Mouse (Mus musculus) spleen, postnatal 0 days (tissue): ENCODE data around the gene Ces3a. TPM values are rescaled to one million over a fixed set of nuclear protein-coding genes. Genes with fewer than 3 reads are reported as not detected.

Source experiments
- polyA plus RNA-seq: library from polyadenylated mRNA; unstranded; fragments of >200 nt; fragmentation: Nextera tagmentation; extraction: Ambion mirVana; gene quantifications from 2 replicates; pipeline ENCODE4 v1.2.1, GENCODE M21; 2015

Gene Ces3a
- polyA plus RNA-seq: 0.17 TPM in 1 of 2 replicates, not detected in the other

GRCm38 (mm10) chr8:105048371-105048854 lies at the start of gene Ces3a:
Ces3a (plus strand) TSS chr8:105048601.

GRCm38 (mm10) chr8:105000586-105000985 lies 47.8 kb upstream of the Ces3a start, which contains the start of gene Ces2h:
Ces2h (plus strand) TSS chr8:105000853.

DNA sequence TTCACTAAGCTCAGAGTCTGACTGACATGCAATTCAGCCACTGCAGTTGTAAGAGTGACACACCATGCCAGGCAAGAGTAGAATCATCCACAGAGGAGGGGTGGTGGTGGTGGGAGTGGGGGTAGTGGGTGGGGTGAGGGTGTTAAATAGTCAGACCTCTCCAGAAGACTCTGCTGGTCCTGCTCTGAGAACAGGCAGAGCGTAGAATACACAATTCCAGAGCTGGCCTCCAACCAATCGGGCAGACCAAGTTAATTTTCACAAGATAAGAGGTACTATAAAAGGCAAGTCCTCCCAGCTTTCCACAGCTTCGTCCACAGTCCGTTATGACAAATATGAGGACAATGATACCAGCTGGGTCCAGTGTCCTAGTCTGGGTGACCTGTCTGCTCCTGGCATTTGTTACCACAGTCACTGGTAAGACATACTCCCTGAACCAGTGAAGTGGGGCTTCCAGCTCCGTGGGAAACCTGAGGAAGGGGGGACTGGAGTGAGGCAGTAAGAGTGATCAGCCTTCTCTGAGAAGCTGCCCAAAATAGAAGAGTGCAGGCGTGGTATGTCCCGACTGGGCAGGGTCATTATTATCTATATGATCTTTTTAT lies 35.1 kb downstream of the Ces3a start, which contains the start of gene Ces3b:
Ces3b (plus strand) TSS at position 305 of the 602 bp plus-strand sequence.

Other genes starting within 250 kb of the Ces3a start
- gene Ces2b, start 217.0 kb upstream of the Ces3a start, polyA plus RNA-seq: not detected in 2 replicates
- gene Ces2c, start 201.5 kb upstream of the Ces3a start, polyA plus RNA-seq: not detected in 2 replicates
- 0.15 and 0.20 TPM in 2 replicates for gene Ces2e, start 122.3 kb upstream of the Ces3a start, polyA plus RNA-seq
- gene Ces2f, start 101.2 kb upstream of the Ces3a start, polyA plus RNA-seq: not detected in 2 replicates
- gene Ces2g, start 86.9 kb upstream of the Ces3a start, polyA plus RNA-seq: 37.7 and 39.0 TPM in 2 replicates
- not detected in 2 replicates for gene Ces2h, start 47.7 kb upstream of the Ces3a start, polyA plus RNA-seq
- gene Ces3b, start 35.2 kb downstream of the Ces3a start, polyA plus RNA-seq: not detected in 2 replicates
- gene Ces4a, start 83.2 kb downstream of the Ces3a start, polyA plus RNA-seq: not detected in 2 replicates
- 21.4 and 26.8 TPM in 2 replicates for gene Cbfb, start 122.1 kb downstream of the Ces3a start, polyA plus RNA-seq
- gene D230025D16Rik, start 176.5 kb downstream of the Ces3a start, polyA plus RNA-seq: 15.8 and 16.8 TPM in 2 replicates
- gene B3gnt9, start 206.6 kb downstream of the Ces3a start, polyA plus RNA-seq: 10.5 and 11.8 TPM in 2 replicates
- 22.9 and 26.6 TPM in 2 replicates for gene Tradd, start 216.0 kb downstream of the Ces3a start, polyA plus RNA-seq
- 2.6 and 3.6 TPM in 2 replicates for gene Fbxl8, start 216.0 kb downstream of the Ces3a start, polyA plus RNA-seq
- gene Hsf4, start 221.2 kb downstream of the Ces3a start, polyA plus RNA-seq: 0.12 and 0.21 TPM in 2 replicates
- gene Nol3, start 227.5 kb downstream of the Ces3a start, polyA plus RNA-seq: 0.14 and 0.45 TPM in 2 replicates
- 1.3 and 1.7 TPM in 2 replicates for gene 4931428F04Rik, start 241.3 kb downstream of the Ces3a start, polyA plus RNA-seq
- gene Exoc3l, start 247.5 kb downstream of the Ces3a start, polyA plus RNA-seq: 15.2 and 18.2 TPM in 2 replicates
- gene E2f4, start 249.1 kb downstream of the Ces3a start, polyA plus RNA-seq: 152 and 167 TPM in 2 replicates